Mouse (Mus musculus) spleen, adult 18-20 months (tissue): ENCODE measurements around the gene Xkrx.
"Not testable (repeated sequence)": the region's sequence is repeated elsewhere in the genome, so short reads cannot be mapped to it uniquely, and the experiment has no call there.

Experiments
- DNase-seq, 2 experiments: peaks; one replicate each; pipeline ENCODE4 v3.0.0; 2022; ENCODE audit warnings: mixed read lengths in 2 of 2

Xkrx gene

DNA sequence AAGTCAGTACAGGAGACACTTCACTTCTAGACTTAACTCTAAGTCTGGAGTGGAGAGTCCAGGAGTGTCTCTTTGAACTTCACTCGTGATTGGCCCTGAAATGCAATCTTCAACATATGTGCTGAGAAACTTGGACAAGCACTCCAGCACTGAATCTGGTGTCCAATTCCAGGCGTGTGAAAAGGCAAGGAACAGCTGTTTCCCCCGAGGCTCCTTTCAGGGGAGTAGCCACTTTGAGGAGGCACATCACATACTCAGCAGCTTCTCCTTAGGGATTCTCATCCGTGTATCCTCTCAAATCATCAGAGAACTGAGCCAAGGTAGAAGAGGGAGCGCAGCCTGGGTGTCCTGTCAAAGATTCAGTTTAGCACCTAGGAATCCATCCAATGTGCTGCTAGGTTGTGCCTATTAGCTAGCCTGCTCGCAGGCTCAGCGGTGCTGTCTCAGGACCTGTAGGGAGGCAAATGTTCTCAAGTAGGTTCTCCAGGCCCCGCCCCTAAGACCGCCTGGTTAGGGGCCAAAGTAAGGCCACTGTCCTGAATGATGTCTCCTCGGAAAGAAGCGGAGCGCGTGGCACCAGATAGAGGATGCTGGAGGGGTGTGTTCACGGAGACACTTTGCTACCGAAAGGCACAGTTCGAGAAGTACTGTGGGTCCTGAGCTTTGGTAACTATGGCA, at the start of gene Xkrx:
TSS of gene Xkrx (minus strand) at position 34 of the 678 bp plus-strand sequence.
- DNase-seq, result peak; percentile 26 to 53

DNA sequence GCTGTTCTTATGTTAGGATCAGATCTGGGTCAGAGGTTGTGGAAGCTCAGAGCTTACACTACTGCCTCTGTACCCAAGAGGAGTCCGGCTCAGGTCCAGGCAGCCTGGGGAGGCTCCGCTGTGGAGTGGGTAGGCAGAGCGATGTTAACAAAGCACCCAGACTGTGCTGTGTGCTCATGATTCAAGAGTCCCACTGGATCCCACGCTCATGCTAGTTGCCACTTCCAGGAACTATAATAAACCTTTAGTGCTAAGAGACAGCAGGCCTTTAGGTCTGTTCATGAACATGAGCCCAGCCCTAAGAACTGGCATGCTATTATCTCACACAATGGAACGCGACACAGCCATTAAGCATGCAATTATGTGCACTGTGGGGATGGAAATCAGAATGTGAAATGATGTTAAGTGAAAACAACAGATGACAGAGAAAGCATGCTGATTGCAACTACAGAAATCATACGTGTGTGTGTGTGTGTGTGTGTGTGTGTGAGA, 49.3 kb upstream of the Xkrx start:
- DNase-seq, result no peak

DNA sequence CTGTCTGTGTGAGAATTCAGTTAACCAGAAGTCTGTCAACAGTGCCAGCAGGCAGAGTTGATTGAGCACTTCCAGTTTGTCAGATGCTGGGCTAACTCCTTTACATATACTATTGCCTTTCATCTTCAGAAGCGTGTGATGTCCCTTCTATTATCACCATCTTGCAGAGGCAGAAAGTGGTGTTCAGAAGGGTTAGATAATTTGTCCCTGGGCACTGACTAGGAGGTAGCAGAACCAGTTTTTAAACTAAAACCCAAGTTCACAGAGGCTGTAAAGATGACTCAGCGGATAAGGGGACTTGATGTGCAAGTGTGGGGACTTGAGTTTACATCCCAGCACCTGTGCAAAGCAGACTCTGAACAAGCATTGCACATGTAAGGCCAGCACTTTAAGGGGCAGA, 46.6 kb upstream of the Xkrx start:
- DNase-seq, result no peak

DNA sequence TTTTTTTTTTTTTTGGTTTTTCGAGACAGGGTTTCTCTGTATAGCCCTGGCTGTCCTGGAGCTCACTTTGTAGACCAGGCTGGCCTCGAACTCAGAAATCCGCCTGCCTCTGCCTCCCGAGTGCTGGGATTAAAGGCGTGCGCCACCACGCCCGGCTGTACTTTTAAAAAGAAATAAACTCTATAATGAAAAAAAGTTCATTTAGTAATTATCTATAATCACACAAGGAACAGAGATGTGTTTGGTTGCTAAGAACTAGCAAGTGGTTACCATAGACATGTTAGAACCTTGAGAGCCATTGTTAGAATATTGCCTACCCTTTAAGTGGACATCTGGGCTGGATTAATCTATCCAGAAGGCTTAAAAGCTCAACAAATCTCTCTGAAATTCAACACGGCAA, 25.3 kb upstream of the Xkrx start, which contains the start of gene Arl13a:
TSS of gene Arl13a (plus strand) at position 301 of the 400 bp plus-strand sequence.
- not testable (repeated sequence) for DNase-seq

DNA sequence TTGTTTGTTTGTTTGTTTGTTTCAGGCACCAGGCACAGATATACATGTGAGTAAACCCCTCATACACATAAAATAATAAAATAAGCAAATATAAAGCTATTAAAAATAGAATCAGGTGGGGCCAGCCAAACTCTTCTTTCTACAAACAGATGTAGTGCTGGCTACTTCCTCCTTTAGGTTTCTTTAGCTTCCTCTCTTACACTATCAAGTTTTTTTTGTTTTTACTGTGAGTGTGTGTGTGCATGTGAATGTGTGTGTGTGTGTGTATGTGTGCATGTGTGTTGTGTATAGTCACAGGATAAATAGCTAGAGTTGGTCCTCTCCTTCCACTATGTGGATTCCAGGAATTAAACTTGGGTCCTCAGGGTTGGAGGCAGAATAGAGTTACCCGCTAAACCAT, 12.8 kb upstream of the Xkrx start:
- no peak for DNase-seq

DNA sequence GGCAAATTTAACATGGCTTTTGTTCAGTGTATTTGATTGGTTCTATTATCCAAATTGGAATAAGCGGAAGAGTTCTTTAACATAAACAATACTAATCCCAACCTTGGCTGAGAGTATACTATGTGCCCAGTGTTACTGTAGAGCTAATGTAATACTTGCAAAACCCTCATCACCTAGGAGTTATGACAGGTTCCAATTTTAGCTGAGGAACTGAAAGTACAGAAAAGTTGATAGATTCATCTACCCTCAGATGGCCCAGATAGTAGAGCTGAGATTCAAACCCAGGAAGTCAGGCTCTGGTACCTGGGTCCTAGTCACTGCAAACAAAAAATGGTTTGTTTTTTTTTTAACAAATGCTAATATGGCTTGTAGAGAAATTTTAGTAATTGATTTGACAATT, 8.7 kb upstream of the Xkrx start:
- DNase-seq, result no peak

DNA sequence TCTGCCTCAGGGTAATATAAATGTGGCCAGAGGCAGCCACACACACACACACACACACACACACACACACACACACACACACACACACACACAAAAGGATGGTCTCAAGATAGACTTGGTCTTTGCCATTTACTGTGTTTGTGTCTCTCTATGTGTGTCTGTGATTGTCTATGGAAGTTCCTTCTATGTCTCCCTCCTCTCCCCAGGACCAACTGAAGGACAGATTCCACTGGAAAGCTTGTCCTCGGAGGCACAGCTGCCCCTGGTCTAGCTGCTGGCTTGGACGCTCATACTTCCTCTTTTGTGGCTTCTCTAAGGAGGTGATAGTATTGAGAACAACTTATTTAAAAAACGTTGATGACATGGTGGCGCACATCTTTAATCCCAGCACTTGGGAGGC, 1.6 kb upstream of the Xkrx start:
- peak; percentile 10 to 16 for DNase-seq

DNA sequence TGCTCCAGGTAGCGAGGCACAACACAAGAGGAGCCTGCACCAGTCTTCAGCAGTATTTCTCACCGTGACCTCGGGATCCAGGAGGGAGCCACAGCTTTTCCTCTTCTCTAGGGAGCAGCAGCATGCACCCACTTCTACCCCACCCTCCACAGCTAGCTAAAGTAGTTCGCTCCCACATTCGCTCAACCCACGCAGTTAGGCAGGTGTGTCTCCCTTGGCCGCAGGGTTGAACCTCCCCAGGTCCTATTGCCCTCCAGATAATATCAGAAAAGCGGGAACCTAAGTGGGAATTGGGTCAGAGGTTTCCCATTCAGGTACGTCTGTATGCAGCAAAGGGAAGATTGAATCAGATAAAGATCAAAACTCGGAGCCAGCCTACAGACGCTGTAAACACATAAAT, 950 bp upstream of the Xkrx start:
- DNase-seq, result peak; percentile 32 to 33

DNA sequence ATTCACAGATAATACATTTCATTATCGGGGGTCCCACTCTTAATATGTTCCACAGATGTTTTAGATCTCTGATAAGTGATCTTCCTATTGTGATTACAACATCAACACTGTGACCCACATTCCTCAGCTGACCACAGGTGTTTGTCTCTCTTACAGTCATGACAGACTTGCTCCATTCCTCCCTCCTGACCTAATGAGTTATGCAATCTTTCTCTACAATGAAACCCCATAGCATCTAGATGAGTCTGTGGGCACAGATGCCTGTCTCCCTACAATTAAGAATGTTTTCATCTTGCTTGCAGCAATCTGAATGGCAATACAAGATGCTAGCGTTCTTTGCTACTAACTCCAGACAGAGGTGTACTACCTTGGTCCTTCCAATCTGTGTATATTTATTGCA, 1.4 kb downstream of the Xkrx start:
- DNase-seq, result no peak

DNA sequence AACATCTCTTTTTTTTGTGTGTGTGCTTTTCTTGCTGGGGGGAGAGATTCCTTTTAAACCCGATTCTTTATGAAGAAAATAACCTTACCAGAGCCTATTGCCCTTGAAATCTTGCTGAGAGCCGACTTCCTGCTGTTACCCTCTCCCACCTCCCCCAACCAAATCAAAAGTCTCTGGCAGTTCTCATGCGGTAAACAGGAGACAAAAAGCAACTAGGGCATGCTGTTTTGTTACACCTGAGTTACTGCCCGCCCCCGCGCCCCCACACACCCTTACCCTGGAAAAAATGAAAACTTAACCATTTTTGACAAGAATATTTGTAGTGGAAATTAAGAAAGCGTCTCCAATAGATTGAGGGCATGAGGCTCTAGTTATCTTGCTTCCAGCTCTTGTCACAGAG, 3.7 kb downstream of the Xkrx start:
- no peak for DNase-seq

DNA sequence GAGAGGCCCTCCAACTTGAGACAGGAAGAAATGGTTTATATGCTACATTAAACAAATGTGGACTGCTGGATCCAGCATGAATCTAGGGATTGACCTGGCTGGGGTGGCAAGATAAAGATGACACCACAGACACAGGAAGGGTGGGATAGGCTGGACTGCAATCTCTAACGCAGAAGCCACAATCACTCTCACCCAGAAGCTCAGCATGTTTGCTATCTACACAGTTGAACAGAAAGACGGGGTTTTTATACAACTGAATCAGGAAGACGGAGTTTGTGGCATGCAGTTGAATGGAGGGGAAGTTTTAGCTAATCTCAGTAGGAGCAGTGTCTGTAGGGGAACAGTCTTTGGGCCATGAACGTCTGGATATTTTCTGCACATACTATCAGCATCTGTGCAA, 19.9 kb downstream of the Xkrx start:
- DNase-seq, result no peak

DNA sequence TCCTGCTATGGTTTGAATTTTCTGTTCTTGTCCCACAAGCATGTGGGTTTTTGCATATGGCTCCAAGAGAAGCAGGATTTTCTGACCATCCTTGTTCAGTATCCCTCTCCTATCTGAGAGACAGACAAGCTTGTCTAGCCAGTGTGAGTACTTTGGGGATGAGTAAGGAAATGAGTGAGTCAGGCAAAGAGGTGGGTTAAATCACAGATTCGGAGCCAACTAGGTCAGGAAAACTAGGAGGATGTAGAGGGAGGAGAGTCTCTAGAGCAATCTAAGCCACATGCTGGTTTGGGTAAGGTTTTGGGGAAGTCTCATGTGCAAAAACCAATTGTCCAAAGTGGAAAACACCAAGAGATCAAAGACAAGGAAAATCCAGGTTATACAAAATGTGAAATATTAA, 20.3 kb downstream of the Xkrx start:
- no peak for DNase-seq

DNA sequence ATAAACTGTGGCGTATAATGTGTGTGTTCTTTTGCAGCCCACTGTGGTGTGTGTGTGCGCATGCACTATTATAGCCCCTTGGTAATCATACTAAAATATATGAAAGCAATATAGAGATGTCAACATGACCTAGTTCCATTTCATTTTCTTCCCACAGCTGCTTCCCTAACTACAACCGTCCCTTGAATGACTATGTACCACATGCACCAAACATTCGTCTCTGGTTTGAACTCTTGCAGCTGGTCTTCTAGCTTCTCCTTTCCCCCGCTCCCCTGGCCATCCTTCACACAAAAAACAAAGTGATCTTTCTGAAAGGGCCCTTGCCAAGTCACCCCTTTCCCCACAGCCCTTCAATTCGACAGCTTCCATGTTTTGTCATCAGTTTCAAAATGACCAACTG, 21.9 kb downstream of the Xkrx start:
- DNase-seq, result no peak

DNA sequence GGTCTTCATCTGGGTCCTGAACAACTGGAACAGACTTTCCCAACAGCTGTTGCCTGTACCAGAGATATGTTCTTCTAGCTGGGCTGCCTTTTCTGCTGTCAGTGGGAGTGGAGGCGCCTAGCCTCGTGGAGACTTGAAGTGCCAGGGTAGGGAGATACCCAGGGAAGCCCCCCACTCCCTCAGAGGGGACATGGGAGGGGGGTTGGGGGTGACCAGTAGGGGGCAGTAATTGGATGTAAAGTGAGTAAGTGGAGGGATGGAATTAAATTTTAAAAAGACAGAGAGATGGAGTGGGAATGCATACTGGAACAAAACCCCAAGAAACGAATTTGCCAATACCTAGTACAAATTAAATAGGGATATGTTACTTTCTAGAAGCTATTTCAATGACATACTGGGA, 28.1 kb downstream of the Xkrx start:
- peak in 1 of 2 experiments; percentile 15 for DNase-seq

DNA sequence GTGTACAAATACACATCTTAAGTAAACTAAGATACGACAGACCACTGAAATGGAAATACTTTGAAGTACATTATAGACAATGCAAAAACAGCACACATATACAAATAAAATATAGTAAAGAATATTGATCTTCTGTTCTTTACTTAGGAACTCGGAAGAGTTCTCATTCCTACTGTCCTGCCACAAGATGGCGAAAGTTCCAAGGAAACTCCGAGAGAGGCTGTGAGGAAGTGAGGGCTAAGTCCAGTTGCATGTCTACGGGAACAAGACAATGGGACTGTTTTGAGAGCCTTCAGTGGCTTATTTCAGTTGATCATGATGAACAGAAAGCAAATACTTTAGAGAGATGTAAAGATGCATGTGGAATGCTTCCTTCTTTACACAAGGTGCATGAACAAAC, 29.6 kb downstream of the Xkrx start:
- DNase-seq, result no peak

DNA sequence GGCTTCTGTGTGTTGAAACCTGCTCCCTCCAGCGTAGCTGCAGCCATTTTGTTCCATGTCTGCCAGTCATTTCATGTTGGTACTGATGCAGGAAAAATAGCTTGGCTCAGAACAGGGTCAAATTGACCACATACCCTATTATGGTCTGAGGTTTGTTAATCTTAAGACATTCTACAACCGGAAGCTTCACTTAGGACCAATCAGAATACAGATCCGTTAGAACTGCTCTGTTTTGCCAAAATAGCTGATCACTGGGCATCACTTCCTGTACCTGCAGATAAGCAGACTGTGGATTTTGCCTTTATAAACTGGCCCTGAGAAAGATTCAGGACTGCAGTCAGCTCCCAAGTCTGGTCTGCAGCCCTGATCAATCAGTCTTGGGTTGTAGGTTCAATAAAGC, 33.3 kb downstream of the Xkrx start:
- no peak for DNase-seq

DNA sequence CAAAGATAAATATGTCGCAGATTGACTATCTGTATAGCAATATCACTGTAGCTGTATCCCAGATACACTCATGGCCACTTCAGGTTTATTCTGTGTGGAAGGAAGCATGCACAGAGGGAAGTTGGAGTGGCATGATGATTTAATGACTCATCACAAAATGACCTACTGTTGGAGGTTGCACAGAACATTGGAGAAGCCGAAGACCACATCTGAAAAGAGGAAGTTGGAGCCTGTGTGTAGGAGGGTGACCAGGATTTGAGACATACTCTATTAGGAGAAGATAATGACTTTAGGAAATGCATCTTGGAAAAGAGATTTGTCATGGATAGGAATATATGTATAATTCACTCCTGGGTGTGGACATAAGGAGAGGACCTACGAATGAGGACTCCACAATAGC, 45.5 kb downstream of the Xkrx start:
- no peak for DNase-seq

DNA sequence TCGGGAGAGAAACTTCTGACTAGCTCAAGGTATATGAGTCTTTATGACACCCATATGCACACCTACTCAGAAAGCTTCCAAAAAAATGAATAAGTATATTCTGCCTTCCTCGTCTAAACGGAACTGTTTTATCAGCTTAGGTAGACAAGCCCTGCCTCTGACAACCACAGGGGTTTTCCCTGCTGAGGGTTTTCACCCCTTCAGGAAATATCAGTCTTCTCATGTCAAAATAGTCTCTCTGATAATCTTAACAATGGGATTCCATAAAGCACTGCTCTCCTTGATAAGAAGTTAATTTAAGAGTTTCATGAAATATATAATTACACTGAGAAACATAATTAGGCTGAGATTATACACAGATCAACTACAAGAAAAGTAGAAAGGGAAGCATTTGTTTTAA, 50.1 kb downstream of the Xkrx start:
- no peak for DNase-seq

DNA sequence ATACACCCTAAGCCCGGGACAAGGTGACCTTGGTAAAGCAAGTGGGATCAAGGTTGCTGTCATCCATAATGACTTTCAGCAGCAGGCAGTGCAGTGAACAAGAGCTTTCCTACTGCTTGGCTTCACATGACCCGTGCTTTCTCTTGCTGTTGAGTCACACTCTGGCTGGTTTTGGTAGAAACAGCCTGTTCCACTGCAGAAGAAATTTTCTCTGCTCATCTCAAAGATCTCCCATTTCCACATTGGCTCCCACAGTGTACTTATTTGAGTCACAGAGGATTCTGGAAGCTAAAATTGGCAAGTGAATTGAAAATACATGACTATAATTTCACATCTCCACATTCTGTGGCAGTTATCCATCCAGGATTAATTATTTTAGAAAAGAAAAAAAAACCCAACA, 59.2 kb downstream of the Xkrx start:
- no peak for DNase-seq
